Mouse (Mus musculus) urinary bladder, postnatal 14 days (tissue): Measurements from ENCODE around the gene Abhd16a.
"Not testable (repeated sequence)": the region's sequence is repeated elsewhere in the genome, so short reads cannot be mapped to it uniquely, and the experiment has no call there.

ENCODE experiments used
- DNase-seq: peaks from one replicate; pipeline ENCODE4 v3.0.0; 2021; ENCODE audit warnings: low spot score

Abhd16a gene

DNA sequence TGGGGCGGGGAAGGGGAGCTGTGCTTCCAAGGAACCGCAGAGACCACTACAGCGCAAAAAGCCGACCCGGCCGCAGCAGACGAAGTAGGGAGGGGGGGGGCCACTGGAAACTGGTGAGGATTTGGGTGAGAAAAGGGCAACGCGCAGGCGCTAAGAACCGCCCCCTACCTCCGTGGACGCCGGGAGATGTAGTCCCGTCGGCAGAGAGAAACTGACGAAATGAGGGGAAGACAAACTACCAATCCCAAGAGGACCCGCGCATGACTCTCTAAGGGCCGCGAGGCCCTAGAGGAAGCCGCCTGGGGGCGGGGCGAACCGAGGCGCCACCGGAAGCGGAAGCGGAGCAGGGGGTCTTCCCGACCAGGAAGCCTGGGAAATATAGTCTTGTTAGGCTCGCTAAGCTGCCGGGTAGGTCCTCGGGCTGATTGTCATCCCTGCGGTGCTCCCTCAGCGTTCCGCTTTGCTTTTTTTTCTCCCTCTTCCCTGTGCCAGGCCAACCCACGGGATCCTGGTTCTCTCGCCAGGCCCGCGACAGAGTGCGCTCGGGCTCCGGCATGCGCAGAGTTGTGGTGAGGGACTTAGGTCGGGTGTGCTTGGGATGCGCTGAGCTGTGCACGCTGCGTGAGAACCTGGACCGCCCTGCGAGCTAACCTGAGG, 32.2 kb downstream of the Abhd16a start, which contains the start of gene Gpank1:
Gene Gpank1, plus strand, starts transcription at position 313 of the 657 bp plus-strand sequence.
- DNase-seq: peak; percentile 99

DNA sequence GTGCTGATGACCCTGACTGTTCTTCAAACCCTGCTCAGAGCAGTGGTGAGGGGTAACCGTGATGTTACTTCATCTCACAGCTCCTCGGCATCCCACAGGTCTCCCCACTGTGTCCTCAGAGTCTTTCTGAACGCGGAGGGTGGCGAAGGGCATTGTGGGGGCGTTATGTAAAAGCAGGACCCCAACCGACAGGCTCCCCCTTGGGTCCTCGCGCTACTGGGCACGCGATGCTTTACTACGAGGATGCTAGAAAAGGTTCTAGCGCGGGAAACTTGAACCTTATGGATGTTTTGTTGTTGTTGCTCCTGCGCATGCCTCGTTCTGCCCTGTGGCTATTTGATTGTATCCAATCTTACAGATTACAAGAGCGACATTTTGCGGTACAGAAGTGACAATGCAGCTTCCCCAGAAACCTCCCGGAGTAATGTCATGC, 32.8 kb downstream of the Abhd16a start, which contains the start of gene Csnk2b:
Gene Csnk2b, minus strand, starts transcription at position 183 of the 433 bp plus-strand sequence.
- peak; percentile 42 for DNase-seq

DNA sequence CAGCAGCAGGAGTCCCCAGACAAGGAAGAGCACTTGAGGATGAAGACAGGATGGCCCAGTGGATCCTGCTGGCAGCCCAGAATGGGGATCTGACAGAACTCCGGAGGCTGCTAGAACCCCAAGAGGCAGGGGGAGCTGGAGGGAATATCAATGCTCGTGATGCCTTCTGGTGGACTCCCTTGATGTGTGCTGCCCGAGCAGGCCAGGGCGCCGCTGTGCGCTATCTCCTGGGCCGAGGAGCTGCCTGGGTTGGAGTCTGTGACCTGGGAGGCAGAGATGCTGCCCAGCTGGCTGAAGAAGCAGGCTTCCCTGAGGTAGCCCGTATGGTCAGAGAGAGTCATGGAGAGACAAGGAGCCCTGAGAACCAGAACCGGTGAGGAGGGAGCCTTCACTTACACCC, 34.2 kb downstream of the Abhd16a start:
- not testable (repeated sequence) for DNase-seq

DNA sequence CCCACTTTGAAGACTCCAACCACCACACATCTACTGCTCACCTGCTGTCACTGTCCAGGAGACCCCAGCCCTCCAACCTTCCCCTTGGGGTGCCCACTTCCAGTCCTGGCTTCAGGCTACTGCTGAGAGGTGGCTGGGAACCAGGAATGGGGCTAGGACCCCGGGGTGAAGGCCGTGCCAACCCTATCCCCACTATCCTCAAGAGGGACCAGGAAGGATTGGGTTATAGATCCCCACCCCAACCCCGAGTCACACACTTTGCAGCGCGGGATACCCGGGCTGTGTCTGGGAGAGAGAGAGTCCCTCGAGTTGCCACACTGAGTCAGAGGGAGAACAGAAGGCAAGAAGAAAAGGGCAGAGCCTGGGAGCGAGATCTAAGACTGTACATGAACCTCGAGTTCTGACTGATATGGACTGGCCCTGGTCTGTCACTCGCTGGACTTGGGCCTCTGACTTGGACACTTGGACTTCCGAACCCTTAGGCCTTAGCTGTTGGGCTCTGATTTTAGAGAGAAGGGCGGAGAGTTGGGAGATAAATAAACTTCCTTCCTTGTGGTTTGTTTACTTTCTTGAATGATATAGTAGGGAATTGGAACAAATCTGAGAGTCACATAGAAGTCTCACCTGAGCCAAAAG, 35.3 kb downstream of the Abhd16a start:
- DNase-seq: not testable (repeated sequence)

DNA sequence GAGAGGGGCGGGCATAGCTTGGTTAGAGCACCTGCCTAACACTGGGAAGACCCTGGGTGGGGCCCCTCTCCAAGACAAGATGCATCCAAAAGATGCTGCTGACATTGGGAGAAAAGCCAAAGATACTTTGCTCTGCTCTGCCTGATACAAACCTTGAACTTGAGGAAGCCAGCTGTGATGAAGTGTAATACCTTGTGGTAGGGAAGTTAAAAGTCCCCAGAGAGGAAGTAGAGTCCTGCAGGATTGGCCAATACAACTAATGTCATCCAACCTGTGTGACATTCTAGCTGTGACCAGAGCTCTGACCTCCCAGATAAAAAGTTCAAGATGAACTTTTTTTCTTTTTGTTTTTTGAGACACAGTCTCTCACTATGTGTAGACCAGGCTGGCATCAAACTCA, 36.0 kb downstream of the Abhd16a start:
- DNase-seq: no peak

DNA sequence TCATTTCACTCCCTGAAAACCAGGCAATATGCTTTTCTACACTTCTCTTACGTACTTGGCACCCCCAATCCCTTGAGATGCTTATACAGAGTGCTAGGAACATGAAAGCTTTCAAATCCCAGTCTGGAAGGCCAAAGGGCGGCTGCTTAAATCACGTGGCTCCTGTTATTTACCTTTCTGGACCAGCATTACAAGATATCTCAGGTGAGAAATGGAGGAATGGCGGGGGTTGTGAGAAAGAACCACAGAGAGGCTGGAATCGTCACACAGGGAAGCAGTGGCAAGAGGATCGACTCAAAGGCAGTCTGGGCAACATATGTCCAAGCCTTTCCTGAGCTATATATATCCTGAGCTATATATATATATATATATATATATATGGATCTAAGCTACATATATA, 36.5 kb downstream of the Abhd16a start:
- no peak for DNase-seq

DNA sequence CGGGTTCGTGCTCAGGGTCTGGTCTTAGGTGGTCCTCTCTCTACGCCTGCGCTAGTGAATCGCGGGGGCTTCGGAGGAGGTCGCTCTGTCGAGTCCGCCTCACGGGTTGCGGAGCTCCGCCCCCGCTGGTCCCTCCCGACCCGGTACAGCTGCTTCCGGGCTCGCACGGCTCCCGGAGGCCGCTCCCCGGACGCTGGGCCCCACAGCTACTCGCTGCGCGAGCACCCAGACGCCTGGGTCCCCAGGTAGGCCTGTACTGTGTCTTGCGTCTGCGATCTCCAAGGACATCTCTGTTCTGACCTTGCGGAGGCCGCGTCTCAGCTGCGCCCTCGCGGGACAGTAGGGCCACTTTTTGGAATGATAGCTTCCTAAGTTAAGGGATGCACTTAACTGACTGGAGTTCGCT, 37.1 kb downstream of the Abhd16a start, which contains the start of gene D17H6S53E:
Gene D17H6S53E, plus strand, starts transcription at position 168 of the 406 bp plus-strand sequence.
- DNase-seq: peak; percentile 76

DNA sequence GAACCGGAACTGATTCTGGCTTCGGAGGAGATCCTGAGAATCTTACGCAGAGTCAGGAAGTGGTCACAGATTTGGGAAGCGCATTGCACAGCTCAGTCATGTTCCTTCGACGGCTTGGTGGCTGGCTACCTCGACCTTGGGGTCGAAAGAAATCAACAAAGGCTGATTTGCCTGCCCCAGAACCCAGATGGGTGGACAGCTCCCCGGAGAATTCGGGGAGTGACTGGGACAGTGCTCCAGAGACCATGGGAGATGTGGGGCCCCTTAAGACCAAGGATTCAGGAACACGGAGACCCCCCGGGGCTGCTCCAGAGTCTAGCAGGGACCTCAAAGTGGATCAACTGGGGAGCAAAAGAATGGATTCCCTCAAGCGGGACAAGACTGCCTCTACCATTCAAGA, 38.0 kb downstream of the Abhd16a start:
- DNase-seq: no peak

DNA sequence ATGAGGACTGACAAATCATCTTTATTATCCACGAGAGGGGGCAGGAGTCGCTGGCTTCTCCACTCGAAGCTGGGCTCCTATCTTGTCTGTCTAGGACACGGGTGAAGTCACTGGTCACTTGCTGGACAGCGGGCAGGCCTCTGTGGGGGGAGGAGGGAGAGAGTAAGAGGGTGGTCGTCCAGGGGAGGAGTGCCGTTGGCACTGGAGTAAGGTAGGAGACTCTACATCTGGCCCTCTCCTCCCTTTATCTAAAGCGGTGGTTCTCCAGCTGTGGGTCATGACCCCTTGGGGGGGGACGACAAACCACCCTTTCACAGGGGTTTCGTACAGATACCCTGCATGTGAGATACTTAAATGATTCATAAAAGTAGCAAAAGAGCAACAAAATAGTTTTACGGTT, 39.9 kb downstream of the Abhd16a start:
- DNase-seq: no peak

DNA sequence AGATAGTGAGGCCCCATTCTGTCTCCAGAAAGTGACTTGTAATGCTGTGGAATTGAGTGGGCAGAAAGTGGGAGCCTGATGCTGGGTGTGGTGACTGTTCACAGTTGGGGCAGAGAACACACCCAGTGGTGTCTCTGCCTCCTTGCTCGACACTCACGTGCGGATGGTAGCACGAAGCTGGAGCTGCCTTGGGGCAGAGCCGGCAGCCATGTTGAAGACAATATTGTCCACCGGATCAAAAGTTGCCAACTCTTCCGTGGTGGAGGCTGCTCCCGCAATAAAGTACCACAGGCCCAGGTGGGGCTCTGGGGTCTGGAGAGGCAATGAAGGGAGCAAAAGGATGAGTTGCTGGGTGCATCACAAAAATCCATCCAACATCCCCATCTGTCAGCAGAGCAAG, 42.0 kb downstream of the Abhd16a start:
- DNase-seq: no peak

DNA sequence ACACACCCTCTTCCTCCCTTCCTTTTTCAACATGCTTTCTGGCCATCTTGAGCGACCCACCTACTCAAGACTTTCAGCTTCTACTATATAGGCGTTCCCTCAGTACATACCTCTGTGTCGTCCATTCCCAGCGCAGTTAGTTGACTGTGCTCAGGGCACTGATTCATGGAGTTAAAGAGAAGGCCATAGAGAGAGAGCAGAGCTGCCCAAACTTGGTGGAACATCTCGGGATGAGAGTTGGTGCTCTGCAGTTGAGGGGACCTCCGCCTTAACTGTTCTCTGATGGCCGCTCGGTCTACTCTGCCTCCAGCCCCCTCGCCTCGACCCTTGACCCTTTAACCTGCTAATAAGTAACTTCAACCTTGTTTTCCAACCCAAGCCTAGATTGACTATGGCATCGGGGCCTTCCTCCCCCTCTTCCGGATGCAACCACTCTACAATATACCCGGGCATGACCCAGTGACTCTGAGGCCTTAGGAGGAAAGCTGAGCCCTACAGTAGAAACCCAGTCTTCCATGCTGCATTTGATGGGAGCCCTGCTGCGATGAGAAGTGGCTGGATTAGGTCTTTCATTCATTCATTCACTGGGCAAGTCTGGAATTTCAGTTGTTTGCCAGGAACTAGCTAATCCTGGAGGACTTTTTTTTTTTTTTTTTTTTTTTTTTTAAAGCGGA, 42.6 kb downstream of the Abhd16a start, which contains the start of gene Apom:
Gene Apom, minus strand, starts transcription at position 551 of the 674 bp plus-strand sequence.
- no peak for DNase-seq

DNA sequence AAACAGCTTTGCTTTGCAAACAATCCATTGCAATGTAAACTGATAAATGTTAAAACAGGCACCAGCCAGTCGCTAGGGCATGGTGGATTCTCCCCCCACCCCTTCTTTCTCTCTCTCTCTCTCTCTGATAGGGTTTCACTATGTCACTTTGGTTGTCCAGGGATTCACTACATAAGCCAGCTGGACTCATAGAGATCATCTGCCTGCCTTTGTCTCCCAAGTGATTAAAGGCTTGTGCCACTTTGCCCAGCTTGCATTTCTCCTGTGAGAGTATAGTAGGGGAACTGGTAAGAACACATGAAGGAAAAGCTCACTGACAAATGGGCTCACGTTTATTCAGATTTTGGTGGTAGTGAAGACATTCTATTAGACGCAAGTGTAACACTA, 43.1 kb downstream of the Abhd16a start:
- DNase-seq: no peak

DNA sequence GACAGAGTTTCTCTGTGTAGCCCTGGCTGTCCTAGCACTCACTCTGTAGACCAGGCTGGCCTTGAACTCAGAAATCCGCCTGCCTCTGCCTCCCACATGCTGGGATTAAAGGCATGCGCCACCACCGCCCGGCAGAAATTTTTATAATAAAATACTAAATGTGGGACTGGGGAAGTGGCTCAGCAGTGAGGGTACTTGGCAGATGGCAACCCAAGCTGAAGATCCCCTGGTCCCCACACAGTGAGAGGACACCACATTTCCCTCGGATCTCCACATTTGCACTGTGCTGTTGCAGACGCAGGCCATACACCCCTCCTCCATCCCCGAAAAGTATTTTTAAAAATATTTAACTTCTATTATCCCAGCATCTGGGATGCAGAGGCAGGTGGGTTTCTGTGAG, 44.5 kb downstream of the Abhd16a start:
- no peak for DNase-seq

DNA sequence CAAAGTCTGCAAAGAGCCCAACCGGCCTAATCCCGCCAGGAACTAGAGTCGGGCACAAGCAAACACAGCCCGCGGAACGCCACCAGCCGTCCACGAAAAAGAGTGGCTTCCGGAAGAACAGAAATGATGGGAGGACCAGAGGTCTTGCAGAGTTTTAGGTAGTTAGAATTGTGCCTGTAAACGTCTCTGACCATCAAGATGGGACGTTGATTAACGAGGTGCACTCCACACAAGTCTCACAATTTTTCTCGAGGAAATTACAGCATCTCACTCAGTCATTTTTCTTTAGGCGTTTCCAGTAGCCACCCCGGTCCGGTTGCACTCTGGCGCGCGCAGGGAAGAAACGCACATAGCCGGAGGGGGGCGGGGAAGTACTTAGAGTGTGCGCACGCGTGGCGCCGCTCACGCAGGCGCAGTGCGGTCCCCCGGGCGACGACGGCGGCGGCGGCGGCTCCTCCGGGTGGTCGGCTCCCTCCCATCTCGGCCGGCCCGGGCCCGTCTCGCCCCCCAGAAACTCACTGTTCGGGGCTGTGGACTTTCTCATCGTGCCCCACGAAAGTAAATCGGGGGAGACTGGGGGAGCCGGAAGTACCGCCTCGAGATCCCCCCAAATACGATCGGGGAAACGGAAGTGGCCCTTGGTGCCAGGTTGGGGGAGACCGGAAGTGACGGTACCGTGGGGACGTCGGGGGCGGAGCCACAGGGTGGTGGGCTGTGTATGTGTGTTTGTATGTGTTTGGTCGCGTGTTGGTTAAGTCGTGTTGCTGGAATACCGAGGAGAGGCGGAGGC, 45.9 kb downstream of the Abhd16a start, which contains the start of gene Bag6:
Gene Bag6, plus strand, starts transcription at position 378 of the 790 bp plus-strand sequence.
- peak; percentile 94 for DNase-seq

DNA sequence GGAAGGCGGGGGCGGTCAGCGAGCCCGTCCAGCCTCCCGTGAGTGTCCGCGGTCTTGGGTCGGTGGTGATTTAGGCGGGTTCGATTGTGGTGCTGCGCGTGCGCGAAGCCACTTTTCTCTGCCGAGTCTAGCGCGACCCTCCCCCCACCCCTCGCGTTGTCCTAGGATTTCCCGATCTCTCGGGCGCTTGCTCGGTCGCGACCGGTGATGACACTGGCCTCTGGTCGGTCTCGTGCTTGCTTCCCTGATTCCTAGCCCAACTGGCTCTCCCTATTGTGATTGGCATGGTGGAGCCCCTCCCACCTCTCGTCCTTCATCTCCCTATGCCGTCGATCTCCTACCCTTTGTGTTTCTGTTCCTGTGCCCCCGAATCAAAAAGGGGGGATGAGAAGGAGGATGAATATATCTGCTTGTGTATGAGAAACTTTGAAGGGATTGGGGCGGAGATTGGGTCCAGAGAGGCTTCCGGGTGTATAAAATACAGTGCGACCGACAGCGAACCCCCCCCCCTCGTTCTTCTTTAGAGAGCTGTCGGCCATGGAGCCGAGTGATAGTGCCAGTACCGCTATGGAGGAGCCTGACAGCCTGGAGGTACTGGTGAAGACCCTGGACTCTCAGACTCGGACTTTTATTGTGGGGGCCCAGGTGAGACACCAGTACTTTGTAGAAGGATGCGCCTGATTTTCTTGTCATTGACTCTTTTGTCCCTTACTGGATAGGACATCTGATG, 46.7 kb downstream of the Abhd16a start:
- DNase-seq: no peak

DNA sequence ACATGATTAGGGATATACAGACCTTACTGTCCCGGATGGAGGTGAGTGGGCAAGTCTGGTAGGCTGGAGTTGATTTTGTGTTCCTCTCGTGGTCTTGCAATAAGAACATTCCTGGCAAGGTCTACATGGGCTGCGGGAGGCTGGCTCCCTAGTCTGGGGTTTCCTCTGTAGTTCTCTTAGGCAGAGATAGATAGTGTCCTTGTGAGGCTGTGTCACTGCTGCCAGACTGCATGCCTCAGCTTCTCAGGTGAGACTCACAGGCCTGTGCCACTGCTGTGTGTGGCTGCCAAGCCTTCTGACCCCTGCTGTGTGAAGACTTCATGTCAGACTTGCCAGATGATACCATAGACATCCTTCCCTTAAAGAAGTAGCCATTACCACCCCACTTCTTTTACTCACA, 50.2 kb downstream of the Abhd16a start:
- no peak for DNase-seq

DNA sequence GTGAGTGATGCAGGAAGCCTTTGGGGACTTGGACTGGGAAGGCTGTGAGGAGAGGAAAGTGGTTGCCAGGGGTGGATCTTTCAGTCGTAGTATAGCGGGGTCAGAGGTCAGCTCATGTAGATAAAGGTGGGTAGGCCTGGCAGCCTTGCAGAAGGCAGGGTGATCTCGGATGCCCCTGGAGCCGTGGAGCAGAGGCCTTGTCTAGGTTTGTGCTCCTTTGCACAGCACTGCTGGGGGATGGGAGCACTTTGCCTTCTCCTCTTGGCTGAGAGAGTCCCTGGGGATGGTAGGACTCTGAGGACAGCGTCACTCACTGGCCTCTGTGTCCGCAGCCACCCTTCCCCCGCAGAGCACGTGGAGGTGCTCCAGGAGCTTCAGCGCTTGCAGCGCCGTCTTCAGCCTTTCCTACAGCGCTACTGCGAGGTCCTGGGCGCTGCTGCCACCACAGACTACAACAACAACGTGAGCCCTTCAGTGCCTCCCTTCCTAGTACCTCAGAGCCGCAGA, 51.5 kb downstream of the Abhd16a start:
- no peak for DNase-seq

DNA sequence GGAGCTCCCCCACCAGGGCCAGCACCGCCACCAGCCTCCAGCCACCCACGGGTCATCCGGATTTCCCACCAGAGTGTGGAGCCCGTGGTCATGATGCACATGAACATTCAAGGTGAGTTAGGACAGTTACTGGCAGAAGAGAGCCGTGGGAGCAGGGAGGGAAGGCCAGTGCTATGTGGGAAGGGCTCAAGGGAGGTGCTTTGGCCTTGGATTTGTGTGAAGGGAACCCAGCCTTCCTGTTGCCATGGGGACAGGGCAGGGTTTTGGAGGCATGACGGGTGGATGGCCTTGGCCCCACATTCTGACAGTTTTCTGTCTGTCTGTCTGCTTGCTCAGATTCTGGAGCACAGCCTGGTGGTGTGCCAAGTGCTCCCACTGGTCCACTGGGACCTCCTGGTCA, 52.9 kb downstream of the Abhd16a start:
- no peak for DNase-seq

DNA sequence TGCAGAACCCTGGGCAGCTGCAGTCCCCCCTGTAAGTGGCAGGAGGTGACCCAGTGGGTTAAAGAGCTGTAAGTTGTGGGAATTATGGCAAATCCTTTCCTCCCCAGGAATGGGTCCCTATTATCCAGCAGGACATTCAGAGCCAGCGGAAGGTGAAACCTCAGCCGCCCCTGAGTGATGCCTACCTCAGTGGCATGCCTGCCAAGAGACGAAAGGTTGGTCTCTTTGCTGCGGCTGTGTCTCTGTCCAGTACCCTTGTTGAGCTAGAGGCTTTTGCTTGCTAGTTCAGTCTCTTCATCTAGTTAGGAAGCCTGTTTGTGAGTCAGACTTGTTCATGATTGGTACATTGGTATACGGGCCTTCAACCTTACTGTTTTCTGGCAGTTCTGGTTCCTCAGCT, 57.1 kb downstream of the Abhd16a start:
- DNase-seq: no peak

DNA sequence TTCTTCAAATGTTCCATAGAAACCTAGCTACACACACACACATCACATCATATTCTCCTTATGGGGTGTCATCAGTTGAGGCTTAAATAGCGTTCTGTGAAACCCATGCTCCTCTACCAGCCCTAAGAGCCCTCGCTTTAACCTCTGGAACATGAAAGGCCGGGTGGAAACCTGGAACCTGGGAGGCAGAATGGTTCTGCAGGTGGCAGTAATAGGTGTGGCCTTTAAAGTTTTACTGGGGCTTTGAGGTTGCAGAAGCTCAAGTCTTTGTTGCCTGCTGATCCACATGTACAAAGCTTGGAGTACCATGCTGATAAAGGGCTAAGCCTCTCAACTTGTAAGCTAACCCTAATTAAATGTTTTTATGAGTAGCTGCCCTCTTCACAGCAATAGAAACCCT, 58.3 kb downstream of the Abhd16a start:
- no peak for DNase-seq
